Mouse (Mus musculus) cerebellum, adult 8-10 months (tissue): ENCODE data around the gene Olfr295.

Experiments used
- DNase-seq: peaks from one replicate; pipeline ENCODE4 v3.0.0; 2022

Olfr295 gene

GRCm38 (mm10) chr7:86583562-86583961 is at the start of gene Olfr295:
Gene Olfr295 (plus strand): TSS chr7:86583862.
- DNase-seq: no peak

DNA sequence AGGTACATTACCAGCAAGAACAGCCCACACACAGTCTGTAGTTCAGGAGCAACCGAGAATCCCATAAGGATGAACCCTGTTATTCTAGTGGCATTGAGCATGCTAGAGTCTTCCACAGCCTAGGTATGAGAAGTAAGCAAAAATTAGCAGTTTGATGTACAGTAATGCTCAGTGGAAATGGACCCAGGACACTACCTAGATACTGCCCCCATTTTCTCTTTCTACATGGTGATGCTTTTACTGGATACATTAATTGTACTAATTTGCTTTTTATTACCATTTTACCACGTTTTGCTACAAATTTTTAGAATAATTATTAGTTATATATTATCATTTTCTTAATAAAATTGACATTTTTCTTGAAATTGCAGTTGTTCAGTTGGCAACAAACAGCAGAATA is 32.9 kb downstream of the Olfr295 start, which contains the start of gene Olfr294:
Gene Olfr294, minus strand, starts transcription at position 101 of the 400 bp plus-strand sequence.
- DNase-seq: no peak
